Mouse (Mus musculus) testis, postnatal 14 days (tissue): ENCODE data around the gene Calml4.
"Not testable (repeated sequence)": the region's sequence is repeated elsewhere in the genome, so short reads cannot be mapped to it uniquely, and the experiment has no call there.

ENCODE experiments used
- DNase-seq: peaks from one replicate; pipeline ENCODE4 v3.0.0; 2021; ENCODE audit warnings: low spot score

Calml4 gene

DNA sequence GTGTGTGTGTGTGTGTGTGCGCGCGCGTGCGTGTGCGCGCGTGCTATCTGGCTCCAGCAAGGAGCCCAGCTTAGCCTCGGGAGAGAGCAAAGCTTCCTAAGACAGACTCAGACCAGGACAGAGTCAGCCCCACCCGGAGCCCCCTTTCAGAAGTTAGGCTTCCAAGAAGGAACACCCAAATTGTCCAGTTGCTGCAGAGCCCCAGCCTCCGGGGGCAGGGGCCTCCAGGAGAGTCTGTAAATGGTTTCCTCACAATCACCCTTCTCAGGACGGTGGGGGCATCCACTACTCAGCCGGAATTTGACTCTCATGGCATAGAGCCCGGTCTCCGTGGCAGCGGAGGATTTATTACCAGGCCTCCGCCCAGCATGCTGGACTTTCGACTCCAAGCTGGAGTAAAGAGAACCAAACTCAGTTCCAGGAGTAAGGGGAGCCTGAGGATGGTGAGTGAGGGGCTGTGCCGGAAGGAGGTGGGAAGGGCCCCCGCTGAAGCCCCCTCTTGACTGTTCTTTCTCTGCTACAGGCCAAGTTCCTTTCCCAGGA is at the start of gene Calml4:
Calml4 (plus strand) TSS at position 362 of the 543 bp plus-strand sequence.
- DNase-seq, result peak; percentile 46

DNA sequence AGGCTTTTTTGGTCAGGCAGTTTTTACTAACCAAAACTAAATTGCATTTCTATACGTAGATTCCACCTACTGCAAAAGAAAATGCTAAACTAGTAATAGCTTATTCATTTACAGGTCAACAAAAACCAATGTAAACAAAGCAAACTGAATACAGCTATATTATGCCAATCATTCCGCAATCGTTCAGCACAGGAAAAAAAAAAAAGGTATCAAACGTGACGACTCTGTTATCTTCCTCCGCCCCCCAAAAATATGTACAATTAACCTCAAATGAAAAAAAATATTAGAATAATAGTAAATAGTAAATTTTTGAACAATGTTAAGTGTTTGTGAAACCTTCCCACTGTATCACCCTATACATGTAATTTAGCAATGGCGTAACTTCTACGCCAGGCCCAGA is 47.8 kb upstream of the Calml4 start:
- no peak for DNase-seq

DNA sequence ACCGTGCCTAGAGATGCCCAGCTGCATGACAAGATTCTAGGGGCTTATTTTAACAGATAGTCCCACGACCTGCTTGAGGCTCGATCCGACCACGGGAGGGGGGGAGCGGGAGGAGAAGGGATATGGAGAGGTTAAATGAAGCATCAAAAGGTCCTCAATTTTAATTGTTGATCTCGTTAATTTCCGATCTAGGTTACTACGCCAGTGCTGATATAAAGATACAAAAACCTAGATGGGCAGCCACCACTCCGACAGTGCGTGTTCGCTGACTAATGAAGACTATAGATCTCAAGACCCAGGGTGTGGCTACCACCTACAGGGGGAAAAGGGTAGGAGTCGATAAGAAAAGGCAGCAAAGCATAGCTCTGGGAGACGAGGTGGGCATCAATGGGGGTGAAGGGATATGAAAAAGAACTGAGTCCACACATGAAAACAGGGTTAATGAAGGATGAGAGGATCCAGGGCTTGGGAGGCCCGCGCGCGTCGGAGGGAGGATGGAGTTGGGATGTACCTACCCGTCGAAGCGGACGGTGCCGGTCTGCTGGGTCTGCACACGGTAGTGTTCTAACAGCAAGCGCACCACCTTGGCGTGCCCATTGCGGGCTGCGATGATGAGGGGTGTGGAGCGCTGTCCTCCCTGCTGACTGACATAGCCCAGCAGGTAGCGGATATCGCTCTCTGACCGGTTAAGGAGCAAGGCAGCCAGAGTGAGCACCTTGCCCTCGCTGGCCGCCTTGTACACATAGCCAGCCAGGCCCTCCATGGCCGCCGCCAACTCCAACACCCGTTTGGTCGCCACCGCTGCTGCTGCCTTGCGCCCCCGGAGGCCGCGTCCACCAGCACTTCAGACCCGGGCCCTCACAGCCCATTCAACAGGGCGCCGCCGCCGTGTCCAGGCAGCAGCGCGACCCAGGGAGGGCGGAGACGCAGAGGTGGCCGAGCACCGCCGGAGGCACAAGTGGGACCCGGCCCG is 47.1 kb upstream of the Calml4 start:
- DNase-seq, result no peak

DNA sequence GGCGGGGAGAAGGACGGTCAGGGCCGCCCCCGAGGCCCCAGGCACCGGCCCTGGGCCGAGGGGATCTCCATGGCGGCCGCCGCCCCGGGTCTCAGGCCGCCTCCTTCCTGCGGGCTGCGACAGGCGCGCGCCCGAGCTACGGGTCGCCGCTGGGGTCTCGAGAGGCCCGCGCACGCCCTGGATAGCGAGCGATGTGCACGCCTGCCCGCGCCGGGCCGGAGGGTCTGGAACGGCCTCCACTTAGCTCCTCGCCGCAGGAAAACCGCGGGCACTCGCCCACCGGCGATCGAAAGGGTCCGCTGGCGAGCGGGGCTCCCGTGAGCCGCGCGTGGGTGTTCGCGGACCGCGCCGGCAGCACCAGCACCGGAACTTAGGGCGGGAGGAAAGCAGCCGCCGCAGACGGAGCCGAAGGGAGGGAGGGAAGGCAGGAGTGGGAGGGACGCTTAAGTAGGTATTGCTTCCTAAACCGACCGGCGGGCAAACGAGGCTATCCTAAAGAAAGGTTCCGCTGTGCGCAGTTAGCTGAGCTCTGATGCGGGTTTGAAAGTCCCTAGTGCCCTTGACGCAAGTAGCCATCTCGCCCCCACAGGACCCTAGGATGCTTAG is 46.3 kb upstream of the Calml4 start, which contains the start of gene Fem1b:
Fem1b (minus strand) TSS at position 419 of the 606 bp plus-strand sequence.
- DNase-seq, result peak; percentile 92

DNA sequence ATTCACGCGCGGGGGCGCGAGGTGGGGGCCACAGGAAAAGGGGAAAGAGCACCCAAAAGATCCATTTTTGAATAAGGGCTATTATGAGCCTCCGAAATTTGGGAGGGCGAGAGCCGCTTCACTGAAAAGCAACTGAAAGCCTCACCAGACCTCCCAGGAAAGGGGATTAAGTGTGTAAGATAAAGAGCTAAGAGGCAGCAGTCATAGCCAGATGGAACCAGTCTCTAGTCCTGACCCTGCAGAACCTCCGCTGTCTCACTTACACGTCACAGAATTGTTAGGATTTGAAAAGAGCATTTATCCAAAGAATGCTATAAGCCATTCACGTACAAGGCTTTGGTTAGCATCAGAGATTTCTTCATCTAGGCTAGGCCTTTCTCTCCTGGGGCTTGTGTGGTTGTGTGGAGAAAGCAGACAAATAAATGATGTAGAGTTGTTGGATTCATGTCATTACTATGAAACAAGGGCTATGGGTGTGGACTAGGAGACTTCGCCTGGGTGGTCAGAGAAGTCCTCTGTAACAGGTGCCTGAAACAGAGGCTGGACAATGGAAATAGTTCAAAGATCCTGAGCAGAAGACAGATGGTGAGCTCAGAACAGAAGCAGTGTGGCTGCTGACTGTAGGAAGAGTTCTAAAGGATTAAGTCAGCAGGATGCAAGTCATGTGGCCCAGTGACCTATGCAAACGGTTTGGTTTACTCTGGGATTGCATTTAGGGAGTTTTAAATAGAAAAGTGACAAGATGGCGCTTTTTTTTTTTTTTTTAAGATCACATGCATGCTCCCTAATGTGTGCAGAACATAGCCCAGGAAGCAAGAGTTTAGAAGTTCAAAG is 45.4 kb upstream of the Calml4 start:
- DNase-seq, result no peak

DNA sequence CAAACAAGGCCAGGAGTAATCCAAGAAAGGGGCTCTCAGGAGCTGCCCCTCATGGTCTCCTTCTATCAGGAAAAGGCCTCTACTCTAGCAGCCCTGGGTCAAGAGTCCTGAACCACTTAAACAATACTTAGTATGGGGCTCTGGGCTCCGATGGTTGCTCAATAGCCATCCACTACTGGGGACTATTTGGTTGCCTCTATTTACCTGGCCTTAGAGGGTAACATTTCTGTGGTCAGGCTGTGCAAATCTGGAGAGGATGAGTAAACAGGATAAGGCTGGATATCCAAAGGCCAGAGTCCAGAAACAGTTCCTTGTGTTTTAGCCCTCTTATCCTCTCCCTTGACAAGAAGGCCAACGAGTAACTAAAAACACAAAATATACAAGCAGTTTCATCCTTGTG is 43.1 kb upstream of the Calml4 start:
- no peak for DNase-seq

DNA sequence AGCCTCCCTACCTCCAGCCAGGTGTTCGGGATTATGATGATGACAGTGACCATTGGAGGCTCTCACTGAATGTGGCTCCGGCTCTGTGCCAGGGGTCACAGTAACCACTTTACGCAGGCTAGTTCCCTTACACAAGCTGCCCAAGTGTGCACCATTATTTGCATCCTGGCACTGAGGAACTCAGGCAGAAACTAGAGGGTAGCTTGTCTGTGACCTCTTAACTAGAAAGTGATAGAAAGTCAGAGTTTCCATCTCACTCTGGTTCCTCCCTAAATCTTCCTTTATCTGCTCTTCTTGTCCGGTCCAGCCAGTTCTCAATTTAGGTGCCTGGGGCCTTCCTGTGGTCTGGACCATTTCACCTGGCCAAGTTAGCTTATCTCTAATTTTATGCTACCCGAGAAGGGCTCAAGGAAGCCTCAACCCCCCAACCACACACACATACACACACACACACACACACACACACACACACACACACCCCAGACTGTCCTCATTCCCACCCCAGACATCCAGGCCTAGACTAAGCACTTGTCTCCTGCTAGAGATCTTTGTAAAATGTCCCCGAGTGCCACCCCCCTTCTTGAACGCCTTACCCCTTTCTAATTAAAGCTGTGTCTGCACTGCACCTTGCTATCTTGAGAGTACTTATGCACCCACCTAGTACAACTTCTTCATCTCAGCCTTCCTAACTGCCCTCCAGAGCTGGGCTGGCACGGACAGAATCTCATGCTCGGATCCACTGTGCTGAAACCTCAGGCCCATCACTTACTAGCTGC is 41.4 kb upstream of the Calml4 start:
- DNase-seq, result no peak

DNA sequence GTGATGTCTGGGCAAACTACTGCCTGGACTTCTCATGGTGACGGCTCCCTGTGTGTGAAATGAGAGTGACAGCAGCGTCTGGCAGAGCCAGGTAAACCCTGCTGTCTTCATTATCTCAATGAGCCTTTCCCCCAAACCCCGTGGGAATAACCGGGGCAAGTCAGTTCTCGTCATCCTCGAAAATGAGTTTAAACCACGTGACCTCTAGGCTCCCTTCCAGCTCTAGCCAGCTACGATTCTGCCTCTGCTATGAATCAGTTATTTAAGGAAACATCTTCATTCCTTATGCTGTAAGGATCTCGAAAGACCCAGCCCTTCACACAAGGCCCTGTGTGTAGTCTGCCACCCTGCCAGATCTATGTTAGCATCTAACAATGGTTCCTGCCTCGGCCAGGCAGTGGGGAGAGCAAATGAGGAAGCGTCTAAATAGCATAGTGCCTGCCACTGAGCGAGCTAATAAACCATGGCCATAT is 40.7 kb upstream of the Calml4 start:
- no peak for DNase-seq

DNA sequence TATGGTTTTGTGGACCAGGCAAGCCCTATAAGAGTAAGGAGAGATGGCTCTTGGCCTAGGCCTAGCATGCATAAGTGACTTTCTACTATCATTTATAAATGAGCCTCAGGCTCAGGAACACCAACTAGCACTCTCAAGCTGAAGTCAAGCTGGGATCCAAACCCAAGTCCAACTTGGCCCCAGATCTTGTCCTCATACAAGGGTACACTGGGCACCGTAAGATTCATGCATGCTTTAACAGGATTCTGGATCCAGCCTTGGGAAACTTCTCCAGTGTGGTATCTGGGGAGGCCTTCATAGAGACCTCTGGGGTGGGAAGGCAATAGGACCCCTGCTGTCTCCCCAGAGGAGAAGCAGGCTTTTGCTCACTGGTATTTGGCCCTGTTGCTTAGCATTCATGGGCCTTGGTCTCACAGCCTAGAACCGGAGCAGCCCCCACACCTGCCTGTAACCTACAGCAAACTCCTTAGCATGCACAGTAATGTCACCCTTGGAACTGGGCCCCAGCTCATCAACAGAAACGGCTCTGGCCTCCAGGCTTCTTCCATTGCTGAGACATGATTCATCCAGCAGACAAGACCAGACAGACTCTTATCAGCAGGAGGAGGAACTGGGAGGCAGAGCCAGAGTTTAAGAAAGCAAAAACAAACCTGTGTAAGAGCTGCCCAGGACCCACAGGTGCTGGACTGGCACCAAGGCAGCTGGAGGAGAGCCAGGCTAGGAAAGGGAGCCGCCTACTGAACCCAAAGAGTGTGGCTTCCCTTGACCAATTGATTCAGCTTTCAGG is 39.9 kb upstream of the Calml4 start:
- DNase-seq, result no peak

DNA sequence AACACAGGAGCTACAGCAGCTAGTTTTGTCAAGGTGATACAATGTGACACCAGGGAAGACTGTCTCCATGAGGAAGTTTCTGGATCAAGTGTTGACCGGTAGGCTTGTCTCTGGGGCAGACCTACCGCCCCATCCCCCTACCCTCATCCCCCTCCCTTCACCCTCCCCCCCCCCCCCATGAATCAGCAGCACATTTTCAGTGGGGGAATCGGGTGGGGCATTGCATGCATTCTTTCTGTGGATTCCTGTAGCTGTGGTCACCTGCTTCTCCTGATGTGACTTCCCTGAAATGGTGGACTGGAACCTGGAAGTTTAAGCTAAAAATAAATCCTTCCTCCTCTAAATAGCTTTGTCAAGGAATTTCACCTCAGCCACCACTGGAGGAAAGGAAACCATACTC is 38.4 kb upstream of the Calml4 start:
- DNase-seq, result no peak

DNA sequence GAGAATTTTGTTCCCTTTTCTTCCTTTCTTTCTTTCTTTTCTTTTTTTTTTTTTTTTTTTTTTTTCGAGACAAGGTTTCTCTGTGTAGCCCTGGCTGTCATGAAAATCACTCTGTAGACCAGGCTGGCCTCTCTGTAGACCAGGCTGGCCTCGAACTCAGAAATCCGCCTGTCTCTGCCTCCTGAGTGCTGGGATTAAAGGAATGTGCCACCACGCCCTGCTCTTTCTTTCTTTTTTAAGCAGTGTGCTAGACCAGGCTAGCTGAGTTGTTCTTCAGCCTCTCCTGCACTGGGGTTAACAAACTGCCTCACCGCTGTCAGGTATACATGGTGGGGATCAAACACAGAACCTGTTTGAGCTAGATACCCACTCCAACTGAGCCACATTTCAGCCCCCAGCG is 38.0 kb upstream of the Calml4 start:
- DNase-seq, result not testable (repeated sequence)

DNA sequence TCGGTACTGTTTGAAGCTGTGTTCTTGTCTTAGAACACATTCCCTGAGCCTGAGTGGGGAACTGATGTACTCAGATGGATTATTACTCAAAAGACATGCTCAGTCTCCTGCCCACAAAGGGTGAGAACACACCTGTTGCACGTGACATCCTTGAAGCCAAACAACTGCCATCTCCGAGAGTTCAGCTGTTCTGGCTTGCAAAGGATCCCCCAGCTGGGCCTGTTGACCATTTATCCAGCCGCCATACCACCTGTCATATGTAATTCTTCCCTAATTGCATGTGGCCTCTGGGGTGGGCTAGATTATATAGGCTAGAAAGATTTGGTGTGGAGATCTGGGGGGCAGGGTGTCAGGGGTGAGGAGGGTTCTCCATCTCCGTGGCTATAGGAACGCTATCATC is 37.1 kb upstream of the Calml4 start:
- no peak for DNase-seq

DNA sequence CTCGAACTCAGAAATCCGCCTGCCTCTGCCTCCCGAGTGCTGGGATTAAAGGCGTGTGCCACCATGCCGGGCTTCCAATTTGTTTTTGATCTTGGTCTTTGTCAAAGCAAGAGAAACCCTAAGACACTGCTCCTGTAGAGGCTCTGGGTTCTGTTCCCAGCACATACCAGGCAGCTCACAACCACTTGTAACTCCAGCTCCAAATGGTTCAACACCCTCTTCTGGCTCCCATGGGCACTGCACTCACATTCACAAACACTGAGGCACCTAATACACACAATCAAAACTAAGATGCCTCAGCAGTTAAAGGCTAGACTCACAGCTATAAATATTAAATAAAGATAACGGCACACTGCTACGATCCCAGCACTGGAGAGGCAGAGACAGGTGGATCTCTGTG is 36.1 kb upstream of the Calml4 start:
- DNase-seq, result no peak

DNA sequence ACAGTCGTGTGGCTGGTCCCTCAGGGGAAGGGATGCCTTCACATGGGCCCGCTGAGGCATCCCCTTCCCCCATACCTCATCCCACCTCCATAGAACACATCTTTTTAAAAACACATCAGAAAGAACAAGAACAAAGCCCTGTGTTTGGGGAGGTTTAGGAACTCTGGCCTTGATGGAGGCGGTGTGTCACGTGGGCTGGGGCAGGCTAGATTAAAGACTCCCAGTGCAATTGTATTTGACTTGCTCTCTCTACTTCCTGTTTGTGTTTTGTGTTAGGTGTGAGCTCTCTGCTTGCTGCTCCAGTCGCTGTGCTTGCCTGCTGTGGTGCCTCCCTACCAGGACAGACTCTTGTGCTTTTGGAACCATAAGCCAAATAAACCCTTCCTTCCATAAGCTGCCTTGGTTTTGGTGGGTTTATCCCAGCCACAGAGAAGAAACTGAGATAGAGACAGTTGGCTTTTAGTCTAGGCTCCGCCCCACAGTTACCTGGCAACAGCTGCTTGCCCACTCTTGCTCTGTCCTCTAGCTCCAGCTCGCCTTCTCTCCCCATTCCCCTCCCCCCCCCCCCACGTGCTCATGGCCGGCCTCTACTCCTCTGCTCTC is 32.0 kb upstream of the Calml4 start:
- DNase-seq, result no peak

DNA sequence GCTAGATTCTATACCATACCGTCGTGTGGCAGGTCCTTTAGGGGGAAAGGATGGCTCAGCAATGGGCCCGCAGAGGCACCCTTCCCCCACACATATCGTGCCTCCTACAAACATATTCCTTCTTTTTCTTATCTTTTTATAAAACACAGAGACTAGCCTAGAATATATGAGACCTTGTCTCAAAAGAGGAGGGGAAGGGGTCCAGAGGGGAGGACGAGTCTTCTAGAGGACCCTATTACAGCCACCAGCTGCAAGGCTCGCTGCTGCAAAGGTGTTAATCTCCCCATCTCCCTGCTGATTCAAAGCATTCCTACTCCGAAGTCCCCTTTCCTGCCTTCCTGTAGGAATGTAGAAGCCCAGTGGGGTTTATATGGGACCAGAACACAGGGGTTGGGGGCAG is 31.4 kb upstream of the Calml4 start:
- DNase-seq, result no peak

DNA sequence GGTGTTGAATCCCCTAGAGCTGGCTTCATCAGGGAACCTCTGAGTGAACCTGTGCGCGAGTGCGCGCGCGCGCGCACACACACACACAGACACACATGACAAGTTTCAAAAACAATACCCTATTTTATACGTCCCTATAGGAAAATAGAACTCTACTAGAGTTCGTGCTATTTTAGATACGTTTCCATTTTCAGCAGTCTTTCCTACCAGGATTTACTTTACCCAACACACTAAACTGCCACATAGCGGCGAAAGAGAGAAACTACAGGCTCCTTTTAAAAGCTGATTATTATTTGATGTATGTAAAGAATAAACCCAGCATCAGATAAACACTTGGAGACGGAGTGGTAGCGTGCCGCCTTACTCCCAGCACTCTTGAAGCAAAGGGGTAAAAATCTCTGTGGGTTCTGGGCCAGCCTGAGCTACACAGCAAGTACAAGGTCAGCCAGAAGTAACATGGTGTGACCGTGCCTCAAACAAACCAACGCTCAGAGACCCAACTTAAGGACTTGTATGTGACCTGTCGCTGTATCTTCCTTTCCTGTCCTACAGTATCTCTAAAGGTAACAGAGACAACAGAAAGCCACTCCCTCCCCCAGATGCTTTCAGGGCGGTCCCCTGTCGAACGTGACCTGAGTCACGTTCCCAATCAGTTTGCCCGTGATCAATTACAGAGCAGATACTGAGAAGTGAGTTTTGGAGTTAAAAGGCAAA is 29.8 kb upstream of the Calml4 start:
- no peak for DNase-seq

DNA sequence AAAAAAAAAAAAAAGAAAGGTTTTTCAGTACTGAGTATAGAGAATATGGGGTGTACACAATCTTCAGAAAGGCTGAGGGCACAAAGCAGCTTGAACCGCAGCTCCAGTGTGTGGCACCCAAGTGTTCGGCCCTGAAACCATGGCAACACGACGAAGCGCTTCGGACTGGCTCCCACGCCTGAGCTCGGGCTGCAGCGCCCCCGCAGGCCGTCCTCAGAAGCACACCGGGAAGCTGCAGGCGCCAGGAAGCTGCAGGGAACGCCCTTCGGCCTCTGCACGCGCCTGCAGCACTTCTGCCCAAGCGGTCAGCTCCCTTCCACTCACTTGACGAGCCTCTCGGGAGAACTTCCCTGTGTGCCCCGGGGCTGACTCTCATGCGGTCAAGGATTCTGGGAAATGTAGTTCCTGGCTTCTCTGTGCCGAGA is 29.2 kb upstream of the Calml4 start:
- peak; percentile 95 for DNase-seq

DNA sequence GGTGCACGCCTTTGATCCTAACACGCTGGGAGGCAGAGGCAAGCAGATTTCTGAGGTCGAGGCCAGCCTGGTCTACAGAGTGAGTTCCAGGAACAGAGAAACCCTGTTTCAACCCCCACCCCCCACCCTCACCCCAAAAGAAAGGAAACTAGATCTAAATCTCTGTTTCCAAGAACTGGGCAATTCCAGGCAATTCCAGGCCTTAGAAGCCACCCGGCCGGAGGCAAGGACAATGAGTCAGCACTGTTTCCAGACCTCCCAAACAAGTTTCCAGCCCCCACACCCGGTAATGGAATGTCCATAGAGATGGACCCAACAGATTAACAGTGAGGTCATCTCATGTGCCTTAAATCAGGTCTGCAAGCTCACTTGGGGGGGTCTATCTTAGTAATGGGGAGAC is 28.0 kb upstream of the Calml4 start:
- no peak for DNase-seq

DNA sequence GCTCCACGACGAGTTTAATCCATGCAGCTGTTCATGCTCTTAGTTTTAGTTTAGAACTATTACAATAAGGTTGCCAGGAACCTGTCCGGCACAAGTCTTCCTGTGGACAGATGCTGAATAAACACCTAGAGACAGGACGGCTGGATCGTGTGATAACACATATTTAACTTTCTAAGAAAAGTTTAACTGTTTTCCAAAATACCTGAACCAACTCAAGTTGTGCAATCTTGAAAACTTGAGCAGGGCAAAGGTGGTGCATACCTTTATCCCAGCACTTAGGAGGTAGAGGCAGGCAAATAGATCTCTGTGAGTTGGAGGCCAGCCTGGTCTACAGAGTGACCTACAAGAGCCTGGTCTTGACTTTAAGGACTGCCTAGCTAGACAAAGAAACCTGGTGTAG is 23.0 kb upstream of the Calml4 start:
- no peak for DNase-seq
